Mouse (Mus musculus) stomach, embryonic 14.5 days (tissue): ENCODE results near the gene Mypn. TPM values are rescaled to one million over a fixed set of nuclear protein-coding genes. Genes with fewer than 3 reads are reported as not detected.

Experiments
- ATAC-seq: fragments of 200-750 bp; cut with Nextera tagmentation; 2 replicates; pipeline ENCODE4 v1.8.0; 2017; ENCODE audit warnings: low read depth, moderate TSS enrichment; ENCODE audit not compliant: insufficient number of reproducible peaks, insufficient read depth, low FRiP score
- H3K27ac ChIP-seq: fragments of 300-500 bp; sonication (generic); 2 replicates; pipeline ENCODE4 v1.5.1; 2014; ENCODE audit warnings: mild to moderate bottlenecking, low read length, moderate library complexity, mixed read lengths
- H3K27me3 ChIP-seq: fragments of 300-500 bp; sonication (generic); 2 replicates; pipeline ENCODE4 v1.6.1; 2014; ENCODE audit warnings: low read length, control low read depth, mixed read lengths; ENCODE audit not compliant: control insufficient read depth, insufficient read depth
- H3K36me3 ChIP-seq: fragments of 300-500 bp; sonication (generic); 2 replicates; pipeline ENCODE4 v1.6.1; 2014; ENCODE audit warnings: mild to moderate bottlenecking, control low read depth, low read length, moderate library complexity, mixed read lengths; ENCODE audit not compliant: control insufficient read depth, insufficient read depth
- H3K4me1 ChIP-seq: fragments of 300-500 bp; sonication (generic); 2 replicates; pipeline ENCODE4 v1.6.1; 2014; ENCODE audit warnings: low read length, control low read depth, mixed read lengths; ENCODE audit not compliant: control insufficient read depth, insufficient read depth
- H3K4me2 ChIP-seq: fragments of 300-500 bp; sonication (generic); replicated peaks from 2 replicates; pipeline ENCODE4 v1.6.1; 2014; ENCODE audit warnings: low read depth, low read length, control low read depth
- H3K4me3 ChIP-seq: fragments of 300-500 bp; sonication (generic); 2 replicates; pipeline ENCODE4 v1.5.1; 2014; ENCODE audit warnings: low read depth, low read length, control low read depth
- H3K9ac ChIP-seq: fragments of 300-500 bp; sonication (generic); replicated peaks from 2 replicates; pipeline ENCODE4 v1.6.1; 2014; ENCODE audit warnings: low read depth, mild to moderate bottlenecking, control low read depth, low read length, moderate library complexity, mixed read lengths
- H3K9me3 ChIP-seq: fragments of 300-500 bp; sonication (generic); 2 replicates; pipeline ENCODE4 v1.6.1; 2016; ENCODE audit warnings: low read depth, low read length, control low read depth; ENCODE audit not compliant: control insufficient read depth
- WGBS: fragments of 180-500 bp; shearing (Covaris S2); extraction: QIAGEN DNeasy Blood & Tissue Kit; methylation state at CpG from one replicate; pipeline ENCODE4 v1.1.7; 2014; 5-methylcytosine and 5-hydroxymethylcytosine counted together
- polyA plus RNA-seq: library from polyadenylated mRNA; unstranded; fragments of >200 nt; fragmentation: Nextera tagmentation; extraction: Ambion mirVana; gene quantifications from 2 replicates; pipeline ENCODE4 v1.2.1, GENCODE M21; 2014

Gene Mypn
- polyA plus RNA-seq, 1 experiment from 2014 or later: not detected

GRCm38 (mm10) chr10:63089103-63089757 lies 114.5 kb downstream of the Mypn start:
- no peaks in the 10 kb centered on the region for H3K36me3 ChIP-seq
- H3K4me2 ChIP-seq: peak overlapping the region; percentile 37
- peak overlapping the region; percentile 20 for H3K4me3 ChIP-seq
- no peak overlapping the region for H3K9ac ChIP-seq
- H3K9me3 ChIP-seq: no peaks in the 10 kb centered on the region
- H3K27me3 ChIP-seq: no peaks in the 10 kb centered on the region
- no peaks in the 10 kb centered on the region for H3K4me1 ChIP-seq
- no peak overlapping the region for H3K27ac ChIP-seq
- ATAC-seq: no peak
- WGBS: 46% methylated on average over 8 of the region's 8 CpGs

GRCm38 (mm10) chr10:63086304-63086703 lies 117.4 kb downstream of the Mypn start:
- Histone ChIP-seq H3K4me2 (no peak overlapping the region), H3K9me3 (no peaks in the 10 kb centered on the region), H3K9ac (no peak overlapping the region), H3K27ac (no peak overlapping the region), H3K27me3 (no peaks in the 10 kb centered on the region), H3K4me1 (no peaks in the 10 kb centered on the region), H3K4me3 (no peak overlapping the region), H3K36me3 (no peaks in the 10 kb centered on the region)
- no peak for ATAC-seq
- WGBS: 79% methylated on average over 10 of the region's 10 CpGs

GRCm38 (mm10) chr10:63065988-63066387 lies 137.8 kb downstream of the Mypn start:
- Histone ChIP-seq H3K36me3 (no peaks in the 10 kb centered on the region), H3K4me3 (no peak overlapping the region), H3K4me2 (no peak overlapping the region), H3K27ac (no peak overlapping the region), H3K9ac (no peak overlapping the region), H3K27me3 (no peaks in the 10 kb centered on the region), H3K4me1 (no peaks in the 10 kb centered on the region), H3K9me3 (no peaks in the 10 kb centered on the region)
- ATAC-seq: peak; percentile 53; the same call in 1 of the 2 replicates
- 11% methylated on average over 5 of the region's 5 CpGs for WGBS

Other genes starting within 250 kb of the Mypn start
- gene Rufy2, start 223.7 kb downstream of the Mypn start, polyA plus RNA-seq: 28.0 and 32.4 TPM in 2 replicates
- 75.0 and 75.8 TPM in 2 replicates for gene Hnrnph3, start 179.7 kb downstream of the Mypn start, polyA plus RNA-seq
- 1.6 and 2.1 TPM in 2 replicates for gene Pbld2, start 179.6 kb downstream of the Mypn start, polyA plus RNA-seq
- 1.2 and 1.5 TPM in 2 replicates for gene Pbld1, start 143.8 kb downstream of the Mypn start, polyA plus RNA-seq
- gene Atoh7, start 104.3 kb downstream of the Mypn start, polyA plus RNA-seq: not detected in 2 replicates
- gene Herc4, start 39.9 kb upstream of the Mypn start, polyA plus RNA-seq: 48.6 and 49.1 TPM in 2 replicates
- gene Sirt1, start 177.8 kb upstream of the Mypn start, polyA plus RNA-seq: 8.1 and 8.6 TPM in 2 replicates
- 8.7 and 10.0 TPM in 2 replicates for gene Dnajc12, start 178.5 kb upstream of the Mypn start, polyA plus RNA-seq
- not detected in 2 replicates for gene Gm7075, start 217.8 kb upstream of the Mypn start, polyA plus RNA-seq
- gene Ctnna3, start 226.1 kb upstream of the Mypn start, polyA plus RNA-seq: 0.78 and 0.83 TPM in 2 replicates